Mouse (Mus musculus): Measurements from ENCODE around the gene Ubxn1. TPM values are rescaled to one million over a fixed set of nuclear protein-coding genes. Genes with fewer than 3 reads are reported as not detected.
"Not testable (repeated sequence)": the region's sequence is repeated elsewhere in the genome, so short reads cannot be mapped to it uniquely, and the experiment has no call there.

The Ubxn1 gene
- polyA plus RNA-seq (2016; fragmentation: Nextera tagmentation; extraction: Ambion mirVana), result 184 and 185 TPM in 2 replicates

- H3K4me2 ChIP-seq, result peak within 1 kb of the TSS; percentile 91
- H3K9ac ChIP-seq (replicated peaks), result peak within 1 kb of the TSS; percentile 90
- under 1% methylated on average over 59 of the region's 59 CpGs for WGBS
- peak; percentile 93 for ATAC-seq (ENCODE audit: insufficient number of reproducible peaks, insufficient read depth, low FRiP score, low TSS enrichment, low read depth)
- H3K27ac ChIP-seq, result peak within 1 kb of the TSS; percentile 72
- peaks cover 8% of the 10 kb centered on the region for H3K4me1 ChIP-seq (replicated peaks)
- no peaks in the 10 kb centered on the region for H3K27me3 ChIP-seq
- H3K4me3 ChIP-seq (replicated peaks), result peak within 1 kb of the TSS; percentile 98
- H3K9me3 ChIP-seq, result no peaks in the 10 kb centered on the region
- peaks cover 41% of the 10 kb centered on the region for H3K36me3 ChIP-seq
These were observed at the start of gene Ubxn1 for GRCm38 (mm10) chr19:8871267-8872186. TSS of gene Ubxn1 (plus strand) at chr19:8871496.

GRCm38 (mm10) chr19:8822696-8823095 is 48.6 kb upstream of the Ubxn1 start:
- ATAC-seq (ENCODE audit: insufficient number of reproducible peaks, insufficient read depth, low FRiP score, low TSS enrichment, low read depth), result no peak
- Histone ChIP-seq H3K27ac (no peak overlapping the region), H3K9me3 (no peaks in the 10 kb centered on the region), H3K36me3 (peaks cover 50% of the 10 kb centered on the region), H3K9ac (replicated peaks) (0 out of 2 replicates have a peak overlapping the region, but pooled peaks have one; percentile 0), H3K4me2 (peak overlapping the region; percentile 99), H3K27me3 (no peaks in the 10 kb centered on the region), H3K4me3 (replicated peaks) (peak overlapping the region; percentile 100), H3K4me1 (replicated peaks) (peaks cover 26% of the 10 kb centered on the region)
- 87% methylated on average over 8 of the region's 8 CpGs for WGBS

- no peaks in the 10 kb centered on the region for H3K9me3 ChIP-seq
- H3K4me1 ChIP-seq (replicated peaks), result no peaks in the 10 kb centered on the region
- no peaks in the 10 kb centered on the region for H3K27me3 ChIP-seq
- H3K4me3 ChIP-seq (replicated peaks), result no peak within 1 kb of the TSS
- no peak for ATAC-seq (ENCODE audit: insufficient number of reproducible peaks, insufficient read depth, low FRiP score, low TSS enrichment, low read depth)
- H3K27ac ChIP-seq, result no peak within 1 kb of the TSS
- peaks cover 99% of the 10 kb centered on the region for H3K36me3 ChIP-seq
- WGBS, result 95% methylated on average over 8 of the region's 8 CpGs
- no peak within 1 kb of the TSS for H3K4me2 ChIP-seq
- H3K9ac ChIP-seq (replicated peaks), result no peak within 1 kb of the TSS
These were observed 41.6 kb upstream of the Ubxn1 start, which contains the start of gene AC129217.1 for GRCm38 (mm10) chr19:8829660-8830059. TSS of gene AC129217.1 (plus strand) at chr19:8829773.

GRCm38 (mm10) chr19:8830664-8831063 is 40.6 kb upstream of the Ubxn1 start:
- no peaks in the 10 kb centered on the region for H3K4me1 ChIP-seq (replicated peaks)
- H3K4me2 ChIP-seq, result no peak overlapping the region
- no peak overlapping the region for H3K27ac ChIP-seq
- H3K36me3 ChIP-seq, result peaks cover 100% of the 10 kb centered on the region
- 94% methylated on average over 8 of the region's 8 CpGs for WGBS
- H3K4me3 ChIP-seq (replicated peaks), result no peak overlapping the region
- no peak overlapping the region for H3K9ac ChIP-seq (replicated peaks)
- H3K9me3 ChIP-seq, result no peaks in the 10 kb centered on the region
- no peak for ATAC-seq (ENCODE audit: insufficient number of reproducible peaks, insufficient read depth, low FRiP score, low TSS enrichment, low read depth)
- no peaks in the 10 kb centered on the region for H3K27me3 ChIP-seq

GRCm38 (mm10) chr19:8831262-8831661 is 40.0 kb upstream of the Ubxn1 start:
- no peak for ATAC-seq (ENCODE audit: insufficient number of reproducible peaks, insufficient read depth, low FRiP score, low TSS enrichment, low read depth)
- WGBS, result 87% methylated on average over 11 of the region's 11 CpGs
- H3K36me3 ChIP-seq, result peaks cover 99% of the 10 kb centered on the region

GRCm38 (mm10) chr19:8832971-8833370 is 38.3 kb upstream of the Ubxn1 start:
- no peaks in the 10 kb centered on the region for H3K27me3 ChIP-seq
- H3K27ac ChIP-seq, result no peak overlapping the region
- no peak for ATAC-seq (ENCODE audit: insufficient number of reproducible peaks, insufficient read depth, low FRiP score, low TSS enrichment, low read depth)
- H3K9ac ChIP-seq (replicated peaks), result no peak overlapping the region
- H3K36me3 ChIP-seq, result peaks cover 84% of the 10 kb centered on the region
- H3K9me3 ChIP-seq, result no peaks in the 10 kb centered on the region
- peaks cover under 1% of the 10 kb centered on the region; the same call in 1 of the 2 replicates for H3K4me1 ChIP-seq (replicated peaks)
- H3K4me3 ChIP-seq (replicated peaks), result no peak overlapping the region
- 93% methylated on average over 4 of the region's 4 CpGs for WGBS
- no peak overlapping the region for H3K4me2 ChIP-seq

More at GRCm38 (mm10) chr19:8831262-8831661, 40.0 kb upstream of the Ubxn1 start:
- Histone ChIP-seq H3K4me1 (replicated peaks) (no peaks in the 10 kb centered on the region), H3K9me3 (no peaks in the 10 kb centered on the region), H3K27me3 (no peaks in the 10 kb centered on the region), H3K4me2 (no peak overlapping the region), H3K27ac (no peak overlapping the region), H3K4me3 (replicated peaks) (no peak overlapping the region), H3K9ac (replicated peaks) (no peak overlapping the region)

- Histone ChIP-seq H3K36me3 (peaks cover 55% of the 10 kb centered on the region), H3K4me1 (replicated peaks) (peaks cover 32% of the 10 kb centered on the region), H3K27ac (0 out of 2 replicates have a peak overlapping the region, but pooled peaks have one; percentile 98)
- not testable (repeated sequence) for H3K4me2 ChIP-seq; H3K4me3 ChIP-seq (replicated peaks); H3K9ac ChIP-seq (replicated peaks); H3K27me3 ChIP-seq; ATAC-seq (ENCODE audit: insufficient number of reproducible peaks, insufficient read depth, low FRiP score, low TSS enrichment, low read depth); H3K9me3 ChIP-seq
- 97% methylated on average over 10 of the region's 10 CpGs for WGBS
These were observed 35.0 kb upstream of the Ubxn1 start for GRCm38 (mm10) chr19:8836327-8836726.

- peak; percentile 79 for ATAC-seq (ENCODE audit: insufficient number of reproducible peaks, insufficient read depth, low FRiP score, low TSS enrichment, low read depth)
These were observed 34.0 kb upstream of the Ubxn1 start, which contains the start of gene Bscl2 for GRCm38 (mm10) chr19:8837251-8837791. TSS of gene Bscl2 (plus strand) at chr19:8837467.

GRCm38 (mm10) chr19:8838041-8838730 is 33.1 kb upstream of the Ubxn1 start:
- ATAC-seq (ENCODE audit: insufficient number of reproducible peaks, insufficient read depth, low FRiP score, low TSS enrichment, low read depth), result no peak
- peaks cover 49% of the 10 kb centered on the region for H3K36me3 ChIP-seq
- H3K27ac ChIP-seq, result peak overlapping the region; percentile 98
- 21% methylated on average over 15 of the region's 15 CpGs for WGBS
- peak overlapping the region; percentile 52 for H3K4me3 ChIP-seq (replicated peaks)
- peak overlapping the region; percentile 76 for H3K9ac ChIP-seq (replicated peaks)
- peak overlapping the region; percentile 68 for H3K4me2 ChIP-seq
- no peaks in the 10 kb centered on the region for H3K27me3 ChIP-seq
- H3K4me1 ChIP-seq (replicated peaks), result peaks cover 32% of the 10 kb centered on the region
- no peaks in the 10 kb centered on the region for H3K9me3 ChIP-seq

More at GRCm38 (mm10) chr19:8837251-8837791, 34.0 kb upstream of the Ubxn1 start, which contains the start of gene Bscl2:
- H3K4me3 ChIP-seq (replicated peaks), result peak within 1 kb of the TSS; percentile 52
- peak within 1 kb of the TSS; percentile 68 for H3K4me2 ChIP-seq
- H3K36me3 ChIP-seq, result peaks cover 50% of the 10 kb centered on the region
- peaks cover 32% of the 10 kb centered on the region for H3K4me1 ChIP-seq (replicated peaks)
- no peaks in the 10 kb centered on the region for H3K9me3 ChIP-seq
- peak within 1 kb of the TSS; percentile 76 for H3K9ac ChIP-seq (replicated peaks)
- WGBS, result under 1% methylated on average over 38 of the region's 38 CpGs
- no peaks in the 10 kb centered on the region for H3K27me3 ChIP-seq
- peak within 1 kb of the TSS; percentile 98 for H3K27ac ChIP-seq

GRCm38 (mm10) chr19:8839103-8839907 is 32.0 kb upstream of the Ubxn1 start, which contains the start of gene Gng3:
TSS of gene Gng3 (minus strand) at chr19:8839194.
- Histone ChIP-seq H3K4me3 (replicated peaks) (peak within 1 kb of the TSS; percentile 52), H3K4me1 (replicated peaks) (peaks cover 32% of the 10 kb centered on the region), H3K4me2 (peak within 1 kb of the TSS; percentile 73), H3K9ac (replicated peaks) (peak within 1 kb of the TSS; percentile 76), H3K27me3 (no peaks in the 10 kb centered on the region), H3K27ac (peak within 1 kb of the TSS; percentile 98), H3K36me3 (peaks cover 38% of the 10 kb centered on the region), H3K9me3 (no peaks in the 10 kb centered on the region)
- 42% methylated on average over 11 of the region's 11 CpGs for whole genome bisulfite sequencing
- ATAC-seq (ENCODE audit: insufficient number of reproducible peaks, insufficient read depth, low FRiP score, low TSS enrichment, low read depth), result peak; percentile 41; the same call in 1 of the 2 replicates
